ENCODE assay signal across 8 mouse cellular contexts in the genomic region with DNA sequence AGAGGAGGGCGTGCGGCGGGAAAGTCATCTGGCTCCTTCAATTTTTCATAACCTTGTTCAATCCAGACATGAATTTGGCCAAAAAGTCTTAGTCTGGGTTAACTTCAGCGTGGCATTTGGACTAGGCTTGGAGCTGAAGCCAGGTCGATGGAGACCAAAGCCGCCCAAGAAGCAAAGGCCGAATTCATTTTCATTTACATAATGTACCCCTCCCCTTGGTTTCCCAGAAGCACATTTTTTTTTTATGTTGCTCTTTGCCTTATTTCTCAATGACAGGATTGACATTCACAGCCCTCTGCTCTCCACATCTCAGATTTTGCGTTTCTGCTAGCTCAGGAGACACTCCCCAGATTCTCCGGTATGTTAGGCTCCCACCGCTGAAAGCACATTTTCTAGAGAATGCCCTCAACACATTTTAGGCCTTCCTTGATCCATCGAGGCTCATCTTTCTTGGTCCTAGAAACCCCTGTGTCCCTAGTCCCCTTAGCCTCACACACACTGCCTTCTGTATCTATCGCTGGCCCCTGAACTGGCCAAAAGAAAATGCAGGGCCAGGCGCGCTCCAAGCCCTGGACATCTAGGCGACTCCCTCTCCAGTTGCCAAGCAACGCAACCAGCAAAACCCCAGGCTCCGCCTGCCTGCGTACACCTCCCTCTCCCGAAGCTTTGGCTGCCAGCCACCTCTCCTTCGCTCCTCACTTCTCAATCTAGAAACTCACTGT. TPM values are rescaled to one million over a fixed set of nuclear protein-coding genes. Genes with fewer than 3 reads are reported as not detected.
A peak's percentile ranks its signal among the peaks of the same experiment; 100 is the strongest.
DNase-seq lines count a peak whose midpoint lies in the region; ATAC-seq and TF ChIP-seq lines count a peak whose summit lies in the region.

No protein-coding gene starts in this region.

- peaks cover 63% of the 10 kb centered on the region for H3K27me3 ChIP-seq in E14TG2a.4 (ENCODE audit: insufficient read depth, low read length)

- H3K4me1 ChIP-seq in E14TG2a.4 (replicated peaks; ENCODE audit: low read depth, low read length): peaks cover 63% of the 10 kb centered on the region
- peaks cover 6% of the 10 kb centered on the region; the same call in 1 of the 2 replicates for H3K4me1 ChIP-seq in lung, adult 2 months (ENCODE audit: control insufficient read depth, insufficient read depth, low read length)

- intact Hi-C loops in heart, postnatal 36 days (cut with DNase I): loop anchor here (5.0 to 10.0 kb wide), 2 partner anchors 134 to 502 kb away; no protein-coding TSS in a partner anchor

- no peaks in the 10 kb centered on the region for H3K9me3 ChIP-seq in E14TG2a.4 (ENCODE audit: low read length)

- no peak for TF ChIP-seq CTCF in E14TG2a.4 (conservative IDR thresholded peaks at IDR 0.05; ENCODE audit: low read length)
- no peak for TF ChIP-seq CTCF in lung, adult 2 months (IDR thresholded peaks at IDR 0.05; ENCODE audit: insufficient read depth, low read length)

- peak; percentile 95 for DNase-seq in cerebellum, adult 11-12 months
- DNase-seq in forelimb bud, embryonic 11.5 days (ENCODE audit: low read depth, low spot score): peak; percentile 68
- peak; percentile 80 to 81 for DNase-seq in heart, postnatal 36 days
- peak; percentile 90 to 91 for DNase-seq in layer of hippocampus, adult 8-10 months (ENCODE audit: low spot score in 2 of 2)
- DNase-seq in lung, adult 2 months: peak; percentile 68
- peak; percentile 85 for DNase-seq in ovary, postnatal 36 days (ENCODE audit: low spot score)

- H3K36me3 ChIP-seq in E14TG2a.4 (ENCODE audit: insufficient read depth, low read length): no peaks in the 10 kb centered on the region

- no peak for ATAC-seq in CD4-positive, CD25-positive, alpha-beta regulatory T cell, adult 4 months

- TF ChIP-seq POLR2A in lung, adult 2 months (IDR thresholded peaks at IDR 0.05; ENCODE audit: borderline replicate concordance, extremely low read depth, low read depth, low read length): no peak

- H3K4me3 ChIP-seq in E14TG2a.4 (replicated peaks; ENCODE audit: low read length): peak overlapping the region; percentile 76
- peak overlapping the region; percentile 57 for H3K4me3 ChIP-seq in lung, adult 2 months (replicated peaks; ENCODE audit: extremely low read depth, low read depth, low read length)

- WGBS in lung, adult 2 months: 2% methylated on average over 20 of the region's 20 CpGs

RNA-seq across cellular contexts. Expression of a gene that starts 3.9 kb away (rescaled TPM):
- 100 to 1,000 TPM in 1 of 2 experiments, 10 to 100 TPM in 1; 95.6 to 123 TPM for total RNA-seq in heart, postnatal 36 days (2021)
- total RNA-seq in layer of hippocampus, adult 8-10 months (2022): 100 to 1,000 TPM in 2 of 4 experiments, 10 to 100 TPM in 2; 81.6 to 154 (median 113) TPM
- 91.2 and 118 TPM in 2 replicates for polyA plus RNA-seq in lung, adult 2 months (2012; rRNA removed)
- not detected for polyA plus RNA-seq in CD4-positive, CD25-positive, alpha-beta regulatory T cell, adult 4 months (2017; shearing (Covaris generic))

RNA-seq across cellular contexts. Expression of a gene that starts 46.5 kb away (rescaled TPM):
- under 1 TPM in 1 of 2 experiments, not detected in 1; 0.22 TPM for total RNA-seq in heart, postnatal 36 days (2021)
- 10 to 100 TPM; 36.7 to 56.7 (median 47.3) TPM for total RNA-seq in layer of hippocampus, adult 8-10 months (2022)
- polyA plus RNA-seq in lung, adult 2 months (2012; rRNA removed): 308 and 450 TPM in 2 replicates
- not detected for polyA plus RNA-seq in CD4-positive, CD25-positive, alpha-beta regulatory T cell, adult 4 months (2017; shearing (Covaris generic))

Comparison
In these comparisons a context has a peak if more than half of its experiments do, and no peak if none do; other contexts are left out.
1. RNA of a gene that starts 46.5 kb away (total RNA-seq): 36.7 to 56.7 TPM in layer of hippocampus, adult 8-10 months; 0.22 TPM in heart, postnatal 36 days; every median in the first group is over 10 times any median in the second.
2. Peak in every context shown above with its lines, with median percentiles within 50 percentile points of each other: DNase-seq.